Mouse (Mus musculus) ES-E14 (cell line): ENCODE measurements around the gene Ski.

Source experiments
- CHD2 ChIP-seq: IDR thresholded peaks from 2 replicates; pipeline ENCODE4 v1.6.1; 2014; ENCODE audit warnings: mild to moderate bottlenecking, low read depth, low read length, inconsistent platforms
- HCFC1 ChIP-seq: IDR thresholded peaks from 2 replicates; pipeline ENCODE4 v1.6.1; 2012; ENCODE audit warnings: low read length, inconsistent platforms, borderline replicate concordance; ENCODE audit not compliant: insufficient read depth
- ZNF384 ChIP-seq: IDR thresholded peaks from 2 replicates; pipeline ENCODE4 v1.6.1; 2012; ENCODE audit warnings: low read depth, low read length, inconsistent platforms

DNA sequence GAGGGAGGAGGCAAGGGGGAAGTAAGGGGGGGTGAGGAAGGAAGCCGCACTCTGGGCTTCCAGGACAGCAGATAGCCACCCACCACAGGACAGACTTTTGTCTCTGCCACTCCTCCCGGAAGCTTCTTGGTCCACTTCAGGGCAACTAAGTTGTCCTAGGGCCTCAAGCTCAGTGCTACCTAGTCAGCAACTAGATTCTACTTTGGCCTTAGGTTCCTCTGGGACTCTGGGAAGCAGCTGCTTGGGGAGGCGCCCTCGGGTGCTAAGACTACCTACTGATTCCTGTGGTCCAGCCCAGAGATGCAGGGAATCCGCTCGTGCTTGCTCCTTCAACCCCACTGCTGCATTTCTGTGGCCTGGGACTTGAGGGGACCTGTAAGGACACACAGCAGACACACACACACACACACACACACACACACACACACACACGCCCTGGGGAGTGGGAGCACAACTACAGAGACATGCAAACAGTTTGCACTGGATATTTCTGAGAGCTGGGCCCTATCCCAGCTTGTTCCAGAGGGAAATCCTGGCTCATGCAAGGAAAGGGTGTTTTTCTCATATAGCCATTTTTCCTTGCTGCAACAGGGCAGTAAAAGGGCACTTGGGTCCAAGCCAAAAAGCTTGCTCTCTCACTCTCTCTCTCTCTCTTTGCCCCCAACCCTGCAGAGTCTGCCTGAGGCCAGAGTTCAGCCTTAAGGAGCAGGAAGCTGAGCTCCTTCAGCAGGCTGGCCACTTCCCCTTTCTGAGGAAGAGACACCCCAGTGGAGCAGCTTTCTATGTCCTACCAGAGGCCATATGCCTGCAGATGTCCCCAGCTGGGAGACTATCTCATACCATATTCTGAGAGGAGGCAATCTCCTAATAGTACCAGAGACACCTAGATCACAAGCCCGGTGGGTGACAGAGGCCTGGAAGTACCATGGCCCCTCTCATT is 12.2 kb upstream of the Ski start:
- TF ChIP-seq ZNF384, result no peak
- no peak for TF ChIP-seq CHD2
- TF ChIP-seq HCFC1, result no peak
